ENCODE assay signal across 10 mouse cellular contexts in the genomic region with DNA sequence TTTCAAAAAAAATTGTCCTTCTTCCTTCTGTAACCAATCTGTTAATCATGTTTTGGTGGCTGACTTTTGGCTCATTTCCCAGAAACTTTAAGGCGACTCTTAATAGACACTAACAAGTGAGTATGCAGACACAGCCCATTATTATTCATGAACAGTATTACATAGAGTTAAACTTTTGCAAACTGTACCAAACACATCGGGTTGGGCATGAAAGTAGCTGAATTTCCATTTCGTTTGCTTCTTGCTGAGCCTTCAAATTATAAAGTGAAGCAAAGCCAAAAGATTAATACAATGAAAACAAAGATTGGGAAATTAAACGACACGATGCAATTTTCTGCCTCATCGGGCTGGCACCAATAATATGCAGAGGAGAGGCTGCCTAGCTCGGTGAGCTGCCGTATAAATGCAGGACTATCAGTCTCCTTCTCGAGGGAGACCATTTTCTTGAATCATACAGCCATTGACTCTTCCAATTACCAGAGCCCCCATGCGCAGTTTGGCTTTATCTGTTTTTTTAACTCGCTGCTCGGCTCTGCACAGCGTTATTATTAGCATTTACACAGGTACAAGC.
A peak's percentile ranks its signal among the peaks of the same experiment; 100 is the strongest.
DNase-seq lines count a peak whose midpoint lies in the region; ATAC-seq lines count a peak whose summit lies in the region.
"Had no signal": no experiment of that assay in that cellular context is flagged by ENCODE, and none has a peak within 500 bp of the region (broad histone marks: within the 10 kb centered on the region; RNA-seq: fewer than 3 reads in every experiment).

No protein-coding gene starts in this region.

- 49% methylated on average over 13 of the region's 13 CpGs for WGBS in embryonic facial prominence, embryonic 13.5 days
- WGBS in embryonic facial prominence, embryonic 10.5 days: 83% methylated on average over 13 of the region's 13 CpGs
- 58% methylated on average over 13 of the region's 13 CpGs for WGBS in lung, embryonic 15.5 days
- 44% methylated on average over 13 of the region's 13 CpGs for WGBS in midbrain, embryonic 15.5 days

- H3K9me3 ChIP-seq in embryonic facial prominence, embryonic 13.5 days: no peaks in the 10 kb centered on the region; the same call in 1 of the 2 replicates
- H3K9me3 ChIP-seq in embryonic facial prominence, embryonic 10.5 days: no peaks in the 10 kb centered on the region
- no peaks in the 10 kb centered on the region for H3K9me3 ChIP-seq in lung, embryonic 15.5 days
- H3K9me3 ChIP-seq in midbrain, embryonic 15.5 days: no peaks in the 10 kb centered on the region
- H3K9me3 ChIP-seq: liver, embryonic 12.5 days had no signal

- no peaks in the 10 kb centered on the region for H3K36me3 ChIP-seq in embryonic facial prominence, embryonic 13.5 days
- no peaks in the 10 kb centered on the region for H3K36me3 ChIP-seq in embryonic facial prominence, embryonic 10.5 days (replicated peaks)
- H3K36me3 ChIP-seq in lung, embryonic 15.5 days: no peaks in the 10 kb centered on the region
- no peaks in the 10 kb centered on the region for H3K36me3 ChIP-seq in midbrain, embryonic 15.5 days (replicated peaks)
- H3K36me3 ChIP-seq: liver, embryonic 12.5 days had no signal

- DNase-seq in embryonic facial prominence, embryonic 10.5 days (ENCODE audit: low spot score): no peak
- no peak for DNase-seq in lung, adult 18-20 months
- peak; percentile 36 for DNase-seq in gonadal fat pad, adult 2 months (ENCODE audit: low read depth)
- no peak for DNase-seq in Muller cell, postnatal 12 days (ENCODE audit: inconsistent ontology term)
- DNase-seq in heart, adult 8-10 months (ENCODE audit: low spot score): no peak
- DNase-seq: thymus, adult 18-20 months had no signal

- peak overlapping the region; percentile 30; the same call in 1 of the 2 replicates for H3K4me2 ChIP-seq in embryonic facial prominence, embryonic 13.5 days
- peak overlapping the region; percentile 32; the same call in 1 of the 2 replicates for H3K4me2 ChIP-seq in lung, embryonic 15.5 days
- peak overlapping the region; percentile 29 for H3K4me2 ChIP-seq in midbrain, embryonic 15.5 days
- H3K4me2 ChIP-seq: liver, embryonic 12.5 days had no signal

- no peak overlapping the region for H3K4me3 ChIP-seq in embryonic facial prominence, embryonic 13.5 days
- no peak overlapping the region for H3K4me3 ChIP-seq in embryonic facial prominence, embryonic 10.5 days
- H3K4me3 ChIP-seq in lung, embryonic 15.5 days: no peak overlapping the region
- H3K4me3 ChIP-seq in midbrain, embryonic 15.5 days: 0 out of 2 replicates have a peak overlapping the region, but pooled peaks have one; percentile 5
- H3K4me3 ChIP-seq: liver, embryonic 12.5 days had no signal

- no peaks in the 10 kb centered on the region for H3K27me3 ChIP-seq in embryonic facial prominence, embryonic 13.5 days
- H3K27me3 ChIP-seq in embryonic facial prominence, embryonic 10.5 days (replicated peaks; ENCODE audit: low read depth, poor library complexity, severe bottlenecking): no peaks in the 10 kb centered on the region
- H3K27me3 ChIP-seq in lung, embryonic 15.5 days: no peaks in the 10 kb centered on the region
- H3K27me3 ChIP-seq in midbrain, embryonic 15.5 days (replicated peaks): no peaks in the 10 kb centered on the region
- H3K27me3 ChIP-seq: liver, embryonic 12.5 days had no signal

- no peak overlapping the region for H3K9ac ChIP-seq in embryonic facial prominence, embryonic 13.5 days
- no peak overlapping the region for H3K9ac ChIP-seq in lung, embryonic 15.5 days
- no peak overlapping the region for H3K9ac ChIP-seq in midbrain, embryonic 15.5 days
- H3K9ac ChIP-seq: liver, embryonic 12.5 days had no signal

- peaks cover 22% of the 10 kb centered on the region for H3K4me1 ChIP-seq in embryonic facial prominence, embryonic 13.5 days
- H3K4me1 ChIP-seq in embryonic facial prominence, embryonic 10.5 days: peaks cover 30% of the 10 kb centered on the region
- H3K4me1 ChIP-seq in lung, embryonic 15.5 days: 0 out of 2 replicates have a peak, but pooled peaks cover 4% of the 10 kb centered on the region
- 0 out of 2 replicates have a peak, but pooled peaks cover 2% of the 10 kb centered on the region for H3K4me1 ChIP-seq in midbrain, embryonic 15.5 days
- H3K4me1 ChIP-seq: liver, embryonic 12.5 days had no signal

- no peak for ATAC-seq in embryonic facial prominence, embryonic 13.5 days (ENCODE audit: insufficient number of reproducible peaks, insufficient read depth, low FRiP score, low TSS enrichment, low read depth)
- peak; percentile 57; the same call in 1 of the 2 replicates for ATAC-seq in lung, embryonic 15.5 days (ENCODE audit: borderline replicate concordance, extremely low read depth, low FRiP score, low TSS enrichment)
- ATAC-seq in midbrain, embryonic 15.5 days (replicated peaks): peak; percentile 84
- ATAC-seq: liver, embryonic 12.5 days had no signal

- no peak overlapping the region for H3K27ac ChIP-seq in embryonic facial prominence, embryonic 13.5 days
- no peak overlapping the region for H3K27ac ChIP-seq in embryonic facial prominence, embryonic 10.5 days (replicated peaks)
- peak overlapping the region; percentile 45; the same call in 1 of the 2 replicates for H3K27ac ChIP-seq in lung, embryonic 15.5 days
- H3K27ac ChIP-seq in midbrain, embryonic 15.5 days: peak overlapping the region; percentile 48
- H3K27ac ChIP-seq: liver, embryonic 12.5 days had no signal

Comparison
In these comparisons a context has a peak if more than half of its experiments do, and no peak if none do; other contexts are left out.
1. H3K27ac ChIP-seq: peak in lung, embryonic 15.5 days (single experiment) and midbrain, embryonic 15.5 days (single experiment); none in embryonic facial prominence, embryonic 13.5 days (single experiment) and embryonic facial prominence, embryonic 10.5 days (single experiment).
2. Peak in every context shown above with its lines, with median percentiles within 50 percentile points of each other: H3K4me2 ChIP-seq.